Mouse (Mus musculus): ENCODE data around the gene Tprg.

Tprg gene

DNA sequence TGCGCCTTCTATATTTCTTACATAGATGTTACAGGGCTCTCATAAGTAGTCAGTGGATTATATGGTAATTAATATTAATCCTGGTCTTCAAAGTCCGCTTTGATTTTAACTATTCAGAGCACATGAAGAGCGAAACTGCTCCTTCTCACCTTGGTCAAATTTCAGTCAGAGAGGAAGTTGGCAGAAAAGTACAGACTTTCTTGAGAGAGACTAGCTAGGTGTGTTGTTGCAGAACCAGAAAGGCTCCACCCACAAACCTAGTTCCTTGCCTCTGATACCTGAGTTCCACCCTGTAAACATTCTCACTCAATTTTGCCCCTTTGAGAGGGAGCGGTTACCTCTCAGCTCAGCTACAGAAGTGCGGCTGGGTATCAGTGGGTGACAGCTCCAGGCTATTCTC, at the start of gene Tprg:
Tprg (plus strand) TSS at position 301 of the 400 bp plus-strand sequence.
- no peak for DNase-seq (ENCODE audit: low spot score)

DNA sequence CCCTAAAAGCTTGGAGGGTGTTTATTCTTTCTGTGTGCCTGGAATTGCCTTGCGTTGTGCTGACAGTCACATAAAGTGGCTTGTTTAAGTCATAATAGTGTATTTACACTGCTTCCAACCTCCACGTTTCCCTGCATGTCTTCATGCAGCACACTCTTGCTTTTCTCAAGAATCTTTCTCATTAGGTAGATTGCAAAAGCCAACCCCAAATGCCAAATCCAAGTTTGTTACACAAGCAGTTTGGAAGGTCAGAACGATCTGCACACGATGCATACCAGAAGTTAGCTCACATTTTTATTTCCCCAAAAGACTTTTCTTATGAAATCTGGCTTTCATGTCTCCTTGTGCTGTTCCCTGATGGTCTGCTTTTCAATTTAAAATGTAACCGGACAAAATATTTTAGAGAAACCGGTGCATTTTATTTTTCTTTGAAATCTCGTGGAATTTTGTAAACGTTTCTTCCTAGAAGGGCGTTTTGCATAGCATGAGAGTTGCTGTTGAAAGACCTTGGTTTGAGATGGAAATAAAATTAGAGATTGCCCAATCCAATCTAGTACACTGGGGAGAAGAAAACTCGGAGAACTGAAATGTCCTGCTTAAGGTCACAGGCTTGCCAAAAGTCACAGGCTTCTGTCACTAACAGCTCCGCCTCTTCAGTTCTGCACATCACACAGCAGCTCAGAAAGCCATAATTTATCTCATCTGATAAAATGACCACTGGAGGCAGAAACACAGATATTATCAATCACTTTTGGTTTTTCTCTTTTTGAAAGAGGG, 48.2 kb upstream of the Tprg start:
- no peak for DNase-seq (ENCODE audit: low spot score)

DNA sequence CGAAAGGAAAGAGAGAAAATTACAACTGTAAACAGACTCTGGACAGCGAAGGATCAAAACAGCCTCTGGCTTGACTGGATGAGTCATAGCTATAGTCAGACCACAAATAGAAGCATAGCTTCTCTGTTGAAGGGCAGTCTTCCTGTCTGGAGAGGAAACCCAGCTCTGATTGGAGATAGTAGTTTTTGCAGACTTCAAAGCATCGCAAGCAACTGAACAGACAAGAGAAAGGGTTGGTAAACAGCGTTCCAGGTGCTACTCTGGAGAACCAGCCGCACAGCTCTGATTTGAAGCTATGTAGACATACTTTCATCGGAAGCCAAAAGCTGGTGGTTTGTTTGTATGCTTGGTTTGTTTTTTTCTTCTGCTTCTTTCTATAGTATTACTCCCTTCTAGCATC, 37.7 kb upstream of the Tprg start:
- peak; percentile 2 for DNase-seq (ENCODE audit: low spot score)

DNA sequence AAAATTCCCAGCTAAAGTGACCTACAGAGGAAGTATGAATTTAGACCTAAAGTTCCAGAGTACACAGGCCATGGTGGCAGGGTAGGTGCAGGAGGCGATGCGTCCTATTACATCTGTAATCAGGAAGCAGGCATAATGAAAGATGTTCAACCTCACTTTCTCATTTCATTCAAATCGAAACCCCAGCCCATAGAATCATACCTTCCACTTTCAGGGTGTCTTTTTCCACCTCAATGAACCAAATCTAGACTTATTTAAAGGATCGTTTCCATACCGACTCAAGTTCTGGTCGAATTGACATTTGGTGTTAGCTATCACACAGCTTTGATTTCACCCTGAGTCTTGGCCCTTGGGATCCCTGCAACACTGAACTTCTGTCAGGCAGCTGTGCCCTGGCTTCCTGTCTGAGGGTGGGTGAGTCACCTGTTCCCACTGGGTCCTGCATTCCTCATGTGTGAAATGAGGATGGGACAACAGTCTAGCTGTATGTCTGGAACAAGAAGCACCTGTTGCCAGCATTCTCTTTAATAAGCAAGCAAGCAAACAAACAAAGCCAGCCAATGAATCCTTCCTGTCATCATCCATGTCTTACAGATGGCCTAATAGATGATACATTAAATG, 36.4 kb upstream of the Tprg start:
- DNase-seq (ENCODE audit: low spot score), result no peak

DNA sequence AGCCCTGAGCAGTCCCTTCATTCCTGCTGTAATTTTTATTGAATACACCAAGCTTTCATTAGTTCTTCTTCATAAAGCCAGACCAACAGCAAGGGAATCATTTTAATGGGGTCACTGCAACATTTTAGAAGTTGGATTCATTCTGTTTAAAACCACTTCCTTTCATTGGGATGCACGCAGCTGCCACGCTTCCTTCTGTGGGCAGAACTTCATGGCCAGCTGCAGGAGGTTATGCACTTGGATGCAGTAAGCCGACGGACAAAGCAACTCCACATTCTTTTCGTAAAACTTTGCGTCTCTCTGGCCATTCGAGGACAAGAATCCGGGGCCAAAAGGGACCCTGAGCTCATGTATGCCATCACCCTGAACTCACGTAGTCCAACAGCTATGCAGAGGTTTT, 35.5 kb upstream of the Tprg start:
- no peak for DNase-seq (ENCODE audit: low spot score)

DNA sequence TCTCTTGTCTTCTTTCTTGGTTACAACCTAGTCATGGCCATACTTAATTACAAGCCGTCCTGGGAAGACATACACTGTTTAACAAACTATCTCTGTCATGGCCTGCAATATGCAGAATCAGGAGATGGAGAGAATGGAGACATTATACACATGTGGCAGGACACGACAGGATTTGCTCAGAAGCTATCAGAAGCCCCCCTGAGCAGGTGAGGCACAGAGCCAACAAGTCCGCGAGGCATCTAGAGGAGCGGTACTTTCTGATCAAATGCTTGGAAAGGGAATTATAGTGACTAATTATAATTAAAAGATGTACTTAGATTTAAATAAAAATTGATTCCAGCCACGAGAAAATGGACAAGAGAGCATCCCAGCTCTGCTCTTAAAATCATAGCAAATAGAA, 32.0 kb upstream of the Tprg start:
- no peak for DNase-seq (ENCODE audit: low spot score)

DNA sequence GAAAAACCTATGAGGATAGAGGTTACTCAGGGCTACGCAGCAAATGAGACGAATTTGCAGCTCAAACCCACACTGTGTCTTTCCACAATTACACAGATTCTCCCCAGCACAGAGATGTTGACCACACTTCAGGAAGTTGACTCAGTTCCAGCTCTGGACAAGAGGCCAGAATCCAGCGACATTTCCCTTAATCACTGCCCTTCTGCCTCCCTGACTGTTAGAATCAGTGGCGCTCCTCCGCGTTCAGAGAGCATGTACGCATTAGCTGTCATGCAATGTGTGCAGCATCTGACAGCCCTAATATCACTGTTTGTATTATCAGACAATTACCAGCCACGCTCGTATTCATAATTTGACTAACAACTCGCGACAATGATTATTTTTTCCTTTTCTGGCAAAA, 31.4 kb upstream of the Tprg start:
- DNase-seq (ENCODE audit: low spot score), result no peak

DNA sequence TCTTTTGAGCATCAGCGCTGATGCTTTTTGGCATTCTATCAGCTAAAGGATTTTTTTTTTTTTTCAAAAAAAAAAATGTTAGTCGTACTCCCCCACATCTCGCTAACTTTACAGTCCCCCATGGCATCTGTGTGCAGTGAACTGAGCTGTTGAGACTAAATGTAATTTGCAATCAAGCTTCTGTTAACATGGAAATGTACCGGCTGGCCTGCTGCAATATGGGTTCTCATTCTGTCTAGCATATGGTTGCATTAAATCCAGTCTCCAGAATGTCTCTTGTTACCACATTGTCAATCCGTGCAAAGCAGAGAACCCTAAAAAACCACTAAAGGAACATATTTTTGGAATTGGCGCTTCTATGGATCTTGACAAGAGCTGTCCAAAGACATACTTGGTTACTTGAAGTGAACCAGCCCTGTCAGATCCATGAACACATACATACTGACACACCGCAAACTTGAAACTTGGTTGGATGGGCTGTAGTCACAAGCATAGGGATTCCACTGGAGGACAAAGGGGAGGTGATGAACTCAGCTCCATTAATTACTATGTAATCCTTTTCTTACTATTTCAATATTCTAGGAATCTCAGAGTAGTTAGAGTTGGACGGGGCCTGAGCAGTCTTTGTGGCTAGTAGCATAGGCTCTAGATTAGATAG, 30.9 kb upstream of the Tprg start:
- no peak for DNase-seq (ENCODE audit: low spot score)

DNA sequence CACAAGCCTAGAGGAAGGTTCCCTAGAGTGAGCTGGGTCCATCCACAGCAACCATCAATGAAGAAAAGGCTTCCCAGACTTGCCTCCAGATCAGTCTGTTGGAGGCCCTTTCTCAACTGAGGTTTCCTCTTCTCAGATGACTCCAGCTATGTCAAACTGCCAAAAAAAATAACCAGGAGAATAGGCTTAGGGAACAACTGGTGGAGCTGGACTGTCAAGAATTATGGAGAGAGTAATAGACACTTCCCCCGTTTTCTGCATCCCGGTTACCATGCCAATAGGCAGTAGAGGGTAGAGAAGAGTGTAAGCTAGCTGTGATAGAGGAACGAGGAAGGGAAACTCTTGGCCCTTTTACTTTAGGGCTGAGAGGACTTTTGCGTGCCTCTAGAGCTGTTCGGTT, 24.3 kb upstream of the Tprg start:
- no peak for DNase-seq (ENCODE audit: low spot score)

DNA sequence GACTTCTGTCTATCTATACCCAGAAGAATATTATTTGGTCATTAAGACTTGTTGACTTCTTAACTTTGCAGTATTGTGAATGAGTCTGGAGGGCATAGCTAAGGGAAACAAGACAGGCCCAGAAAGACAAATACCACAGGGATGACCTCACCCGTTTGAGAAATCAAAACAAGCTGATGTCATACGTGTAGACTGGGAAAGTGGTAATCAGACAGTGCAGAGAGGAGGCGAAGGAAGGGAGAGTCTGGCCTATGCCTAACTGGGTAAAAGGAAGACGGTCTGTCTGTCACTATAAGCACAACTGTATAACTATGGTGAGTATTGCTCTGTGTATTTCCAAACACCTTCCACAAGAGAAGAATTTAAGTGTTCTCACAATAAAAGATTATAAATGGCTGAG, 23.7 kb upstream of the Tprg start:
- no peak for DNase-seq (ENCODE audit: low spot score)

DNA sequence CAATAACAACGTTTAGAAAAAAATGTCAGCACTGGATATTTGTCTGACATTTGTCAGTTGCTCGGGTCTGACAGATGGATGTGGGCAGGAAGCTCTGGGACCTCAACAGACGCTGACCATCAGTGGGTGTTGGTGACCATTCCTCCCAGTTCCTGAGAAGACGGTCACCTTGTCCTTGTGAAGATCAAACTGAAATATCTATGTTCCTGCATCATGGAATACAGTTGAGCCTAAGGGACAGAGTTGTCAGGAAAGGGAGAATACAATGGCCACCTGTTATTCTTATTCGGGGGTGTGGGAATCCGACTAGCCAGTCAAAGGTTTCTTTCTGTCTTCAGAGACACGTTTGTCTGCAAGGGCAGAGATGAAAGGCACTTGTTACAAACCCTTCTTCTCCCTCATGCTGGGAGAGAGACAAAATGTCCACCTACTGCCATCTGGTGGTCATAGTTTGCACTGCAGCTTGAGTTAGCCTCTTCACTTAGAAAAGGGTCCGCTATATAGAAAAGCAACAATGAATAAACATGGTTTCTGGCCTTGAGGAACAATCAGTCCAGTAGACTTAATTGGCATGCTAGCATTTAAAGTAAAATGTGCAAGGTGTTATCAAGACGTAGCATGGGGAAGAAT, 23.0 kb upstream of the Tprg start:
- peak; percentile 70 for DNase-seq (ENCODE audit: low spot score)

DNA sequence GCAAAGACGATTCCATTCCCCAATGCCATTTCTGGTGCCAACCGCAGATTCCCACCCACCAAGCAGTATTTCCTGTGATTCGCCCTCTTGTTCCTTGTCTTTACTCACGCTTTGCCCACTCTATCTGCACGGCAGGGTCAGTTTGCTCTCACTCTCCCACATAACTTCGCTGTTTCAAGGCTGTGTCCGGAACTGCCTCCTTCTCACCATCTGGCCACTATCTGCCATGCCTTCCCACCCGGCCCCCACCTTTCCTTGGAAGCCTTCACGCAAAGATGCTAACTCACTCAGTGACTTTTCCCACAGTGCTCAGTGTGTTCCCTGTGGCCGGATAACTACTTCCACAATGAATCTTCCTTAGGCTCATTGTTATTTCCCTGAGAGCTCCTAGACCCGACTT, 21.4 kb upstream of the Tprg start:
- DNase-seq (ENCODE audit: low spot score), result no peak

DNA sequence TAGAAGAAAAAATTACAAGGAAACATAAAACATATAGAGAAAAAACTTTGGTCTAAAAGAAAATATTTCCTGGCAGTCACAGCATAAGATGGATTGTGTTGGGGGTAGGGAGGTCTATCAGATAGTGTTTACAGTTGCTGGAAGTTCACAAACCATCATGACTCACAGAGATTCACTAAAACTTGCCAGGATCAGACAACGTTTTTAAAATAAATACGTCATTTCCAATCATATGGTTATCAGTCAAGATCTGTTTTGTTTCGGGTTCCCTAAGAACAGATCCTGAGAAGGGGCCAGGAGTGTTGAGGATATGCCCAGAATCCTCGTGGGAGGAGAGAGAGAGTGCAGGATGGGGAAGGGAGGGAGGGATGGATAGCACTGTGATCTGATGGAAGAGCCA, 18.3 kb upstream of the Tprg start:
- no peak for DNase-seq (ENCODE audit: low spot score)

DNA sequence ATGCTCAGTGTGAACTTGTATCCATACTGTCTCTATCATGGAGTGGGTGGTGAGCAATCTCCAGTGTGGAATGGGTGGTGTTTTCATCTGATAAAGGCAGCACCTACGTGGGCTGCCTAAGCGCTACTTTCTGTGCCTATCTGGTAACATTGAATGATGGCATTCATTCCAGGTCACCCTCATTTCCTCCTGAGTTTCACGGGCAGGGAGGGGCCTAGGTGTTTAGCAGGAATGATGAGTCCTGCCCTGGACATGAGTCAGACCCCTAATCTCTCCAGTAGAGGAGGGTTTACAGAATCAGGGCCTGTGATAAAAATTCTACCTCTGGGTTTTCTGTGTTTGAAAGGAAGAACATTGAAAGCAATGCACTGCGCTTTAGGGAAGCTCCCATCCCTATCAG, 4.1 kb upstream of the Tprg start:
- DNase-seq (ENCODE audit: low spot score), result no peak

DNA sequence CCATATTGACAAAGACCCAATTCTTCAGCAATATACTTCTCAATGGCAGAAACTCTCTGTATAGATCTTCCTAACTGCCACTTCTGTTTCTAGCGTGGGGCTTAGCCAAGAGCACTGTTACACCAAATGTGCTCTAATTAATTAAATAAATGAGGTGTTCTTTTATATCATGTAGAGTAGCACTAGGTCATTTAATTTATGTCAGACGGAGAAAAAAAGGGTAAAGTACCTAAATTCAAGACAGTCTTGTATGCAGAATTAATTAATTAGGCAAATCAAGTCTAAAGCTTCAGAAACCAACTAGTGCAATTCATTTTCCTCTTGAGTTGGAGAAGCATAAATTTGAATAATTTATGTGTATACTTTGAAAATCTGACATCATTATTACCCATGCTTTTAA, 7.1 kb downstream of the Tprg start:
- no peak for DNase-seq (ENCODE audit: low spot score)

DNA sequence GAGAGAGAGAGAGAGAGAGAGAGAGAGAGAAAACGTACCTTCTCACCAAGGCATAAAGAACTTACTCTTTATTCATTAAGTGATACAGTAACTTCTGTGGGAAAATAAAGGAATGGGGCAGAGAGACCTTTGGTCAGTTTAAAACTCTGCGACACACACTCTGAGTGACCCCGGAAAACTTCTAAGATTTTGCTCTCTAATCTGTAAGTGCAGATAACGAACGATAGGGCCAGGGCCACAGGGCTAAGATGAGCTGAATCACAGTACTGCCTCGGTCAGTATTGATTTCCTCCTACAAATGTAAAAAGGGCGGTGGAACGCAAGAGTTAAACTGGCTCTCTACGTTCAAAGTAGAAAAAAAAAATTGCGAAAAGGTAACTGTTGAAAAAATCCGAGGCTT, 8.9 kb downstream of the Tprg start:
- no peak for DNase-seq (ENCODE audit: low spot score)

DNA sequence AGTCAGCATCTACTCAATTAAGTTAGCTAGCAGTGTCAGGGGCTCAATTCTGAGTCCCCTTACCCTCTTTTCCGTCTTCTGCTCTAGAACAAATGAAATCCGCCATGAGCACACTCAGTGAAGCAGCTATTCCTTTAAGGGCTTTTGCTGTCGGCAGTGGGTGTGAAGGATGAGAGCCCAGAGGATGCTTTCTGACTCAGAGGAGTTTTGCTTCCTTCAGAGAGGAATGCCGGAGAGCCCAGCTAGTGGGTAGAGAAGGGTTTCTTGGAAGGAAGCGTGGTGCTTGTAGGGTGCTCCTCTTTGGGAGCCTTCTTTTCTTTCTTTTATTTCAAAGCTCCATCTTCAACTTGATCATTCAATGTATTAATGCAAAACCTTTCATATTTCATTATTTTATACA, 10.1 kb downstream of the Tprg start:
- no peak for DNase-seq (ENCODE audit: low spot score)

DNA sequence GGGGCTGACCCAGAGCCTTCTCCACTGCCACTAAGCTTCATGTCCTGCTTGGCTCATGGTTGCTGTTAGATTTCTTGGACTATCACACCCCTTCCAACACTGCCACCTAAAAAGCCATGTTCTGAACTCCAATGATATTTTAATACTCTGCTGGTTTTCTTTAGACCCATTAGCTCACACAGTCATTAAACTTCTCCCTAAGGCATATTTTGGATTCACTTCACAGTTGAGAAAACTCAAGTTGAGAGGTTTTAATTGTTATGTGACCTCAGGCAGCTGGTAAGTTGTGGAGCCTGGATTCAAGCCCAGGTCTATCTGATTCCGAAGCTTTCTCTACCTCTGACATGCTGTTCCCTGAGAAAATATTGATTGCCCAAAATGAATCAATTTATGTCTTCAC, 11.6 kb downstream of the Tprg start:
- DNase-seq (ENCODE audit: low spot score), result no peak

DNA sequence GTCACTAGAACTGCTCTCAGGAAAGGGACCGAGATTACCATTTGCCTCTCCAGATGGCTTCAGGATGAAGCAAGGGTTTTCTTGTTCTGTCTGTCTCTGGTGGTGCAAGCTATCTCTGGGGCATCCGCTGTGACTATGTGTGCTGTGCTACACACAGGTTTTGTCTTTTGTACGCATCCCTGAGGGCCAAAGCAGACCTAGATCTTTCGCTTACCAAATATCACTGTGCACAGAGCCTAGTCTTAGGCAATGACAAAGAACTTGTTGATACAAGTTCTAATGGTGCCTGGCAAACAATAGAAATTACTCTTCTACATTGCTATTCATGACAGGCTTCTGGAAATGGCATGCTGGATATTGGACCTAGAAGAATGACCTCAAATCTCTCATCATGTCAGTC, 16.0 kb downstream of the Tprg start:
- DNase-seq (ENCODE audit: low spot score), result no peak

DNA sequence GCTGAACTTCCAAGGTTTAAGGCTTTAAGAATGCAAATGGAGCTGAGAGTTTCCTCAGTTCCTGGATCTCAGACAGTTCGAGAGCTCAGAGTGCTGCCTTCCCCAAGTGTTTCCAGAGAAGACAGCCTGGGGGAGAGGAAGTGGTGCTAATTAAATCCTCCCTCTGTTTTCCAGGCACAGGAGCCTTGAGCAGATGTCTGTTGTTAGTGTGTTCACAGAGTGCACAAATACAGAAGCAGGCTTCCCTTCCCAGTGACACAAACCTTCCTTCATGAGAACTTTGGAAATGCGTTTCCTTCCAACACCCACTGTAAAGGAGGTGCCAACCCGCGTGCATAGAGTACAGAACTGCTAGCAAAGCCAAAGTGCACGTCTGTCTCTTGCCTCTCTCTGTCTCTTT, 27.4 kb downstream of the Tprg start:
- no peak for DNase-seq (ENCODE audit: low spot score)

DNA sequence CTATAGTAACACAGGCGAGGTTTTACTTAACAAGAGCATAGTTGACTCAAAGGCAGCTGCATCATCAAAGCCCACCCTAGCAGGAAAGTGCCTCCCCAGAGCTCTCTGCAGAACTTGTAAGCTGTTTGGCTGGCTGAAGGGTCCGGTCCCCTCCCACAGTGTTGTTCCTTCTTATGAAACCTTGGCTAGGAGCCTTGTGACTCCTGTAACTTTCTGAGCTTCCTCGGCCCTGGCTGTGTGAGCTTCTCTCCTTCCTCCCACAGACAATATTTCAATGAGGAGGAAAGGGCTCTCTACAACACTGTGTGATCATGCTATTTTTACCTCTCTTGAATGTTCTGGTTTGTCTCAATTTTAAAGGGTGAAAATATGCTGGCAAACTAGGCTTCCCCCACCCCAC, 28.5 kb downstream of the Tprg start:
- no peak for DNase-seq (ENCODE audit: low spot score)

DNA sequence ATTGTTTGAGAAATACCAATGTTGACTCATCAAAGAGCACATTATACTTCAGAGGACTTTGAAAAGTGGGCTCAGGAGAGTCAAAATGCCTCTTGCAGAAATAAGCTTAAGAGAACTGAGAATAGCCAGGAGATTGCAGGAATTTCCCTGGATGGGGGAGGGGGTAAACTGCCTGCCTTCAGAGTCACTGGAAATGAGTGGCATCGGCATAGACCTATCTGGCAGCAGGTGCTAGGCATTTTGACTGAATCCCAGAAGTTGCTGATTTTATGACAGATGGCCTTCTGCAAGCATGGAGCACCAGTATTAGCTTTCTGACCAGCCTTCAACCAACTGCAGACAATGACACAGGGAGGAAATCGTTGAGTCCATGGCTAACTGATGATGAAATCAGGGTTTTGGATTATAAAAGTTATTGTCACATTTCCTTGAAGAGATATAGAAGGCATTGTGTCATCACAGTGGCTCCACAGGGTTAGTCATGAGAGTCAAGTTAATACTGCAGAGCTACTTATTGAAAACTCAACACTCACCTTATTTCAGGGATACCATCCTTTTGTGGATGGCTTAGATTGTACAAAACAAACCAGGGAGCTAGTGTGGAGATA, 39.1 kb downstream of the Tprg start:
- DNase-seq (ENCODE audit: low spot score), result no peak

Measured in T-cell, adult 2 months (primary cell).